Mouse (Mus musculus) cerebellum, adult 8-10 months (tissue): Measurements from ENCODE around the gene Acvr1b.

Source experiments
- DNase-seq: peaks from one replicate; pipeline ENCODE4 v3.0.0; 2022

Gene Acvr1b

DNA sequence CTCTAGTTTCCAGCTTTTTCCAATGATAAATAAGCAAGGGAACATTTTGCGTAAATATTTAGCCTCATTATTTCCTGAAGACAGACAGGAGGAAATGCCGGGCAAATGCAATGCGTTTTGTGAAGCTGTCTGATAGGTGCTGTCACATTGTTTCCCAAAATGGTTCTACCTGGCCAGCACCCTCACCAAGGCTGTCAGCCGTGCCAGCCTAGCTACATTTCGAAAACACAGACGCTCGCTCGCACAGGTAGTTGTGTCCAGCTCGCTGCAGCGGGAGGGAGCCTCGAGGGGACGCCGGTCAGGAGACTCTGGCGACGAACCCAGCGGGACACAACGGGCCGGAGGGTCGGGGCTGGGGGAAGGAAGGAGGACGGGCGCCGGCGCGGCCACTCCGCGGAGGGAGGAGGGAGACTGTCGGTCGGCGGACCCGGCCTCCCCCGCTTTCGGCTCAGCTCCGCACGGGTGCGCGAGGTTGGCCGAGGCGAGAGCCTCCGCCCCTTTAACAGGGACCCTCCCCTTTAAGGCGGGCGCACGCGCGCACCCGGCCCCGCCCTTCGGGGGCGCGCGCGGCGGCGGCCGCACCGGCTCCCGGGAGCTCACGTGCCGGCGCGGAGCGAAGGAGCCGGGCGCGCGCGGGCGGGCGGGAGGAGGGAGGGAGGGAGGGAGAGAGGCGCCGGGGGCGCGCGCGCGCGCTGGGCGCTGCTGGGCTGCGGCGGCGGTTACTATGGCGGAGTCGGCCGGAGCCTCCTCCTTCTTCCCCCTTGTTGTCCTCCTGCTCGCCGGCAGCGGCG, at the start of gene Acvr1b:
TSS of gene Acvr1b (plus strand) at position 647 of the 791 bp plus-strand sequence.
- DNase-seq, result peak; percentile 91

DNA sequence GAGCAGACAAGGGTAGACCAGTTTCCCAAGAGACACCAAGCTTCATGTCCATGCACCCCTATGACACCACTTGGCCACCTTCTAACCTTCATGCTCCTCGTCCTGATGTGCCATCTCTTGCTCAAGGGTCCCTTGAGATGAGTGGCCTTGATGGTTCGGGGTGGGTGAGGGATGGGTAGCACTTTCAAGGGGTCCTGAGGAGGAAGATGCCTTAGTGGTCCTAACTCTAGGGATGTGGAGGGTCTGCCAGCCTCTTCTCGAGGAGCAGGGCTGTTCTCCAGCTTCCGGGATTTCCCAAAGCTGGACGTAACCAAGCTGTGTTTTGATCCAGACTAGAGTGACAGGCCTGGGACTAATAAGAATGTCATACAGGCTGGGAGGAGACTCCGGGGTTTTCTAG, 48.3 kb upstream of the Acvr1b start:
- DNase-seq, result no peak

DNA sequence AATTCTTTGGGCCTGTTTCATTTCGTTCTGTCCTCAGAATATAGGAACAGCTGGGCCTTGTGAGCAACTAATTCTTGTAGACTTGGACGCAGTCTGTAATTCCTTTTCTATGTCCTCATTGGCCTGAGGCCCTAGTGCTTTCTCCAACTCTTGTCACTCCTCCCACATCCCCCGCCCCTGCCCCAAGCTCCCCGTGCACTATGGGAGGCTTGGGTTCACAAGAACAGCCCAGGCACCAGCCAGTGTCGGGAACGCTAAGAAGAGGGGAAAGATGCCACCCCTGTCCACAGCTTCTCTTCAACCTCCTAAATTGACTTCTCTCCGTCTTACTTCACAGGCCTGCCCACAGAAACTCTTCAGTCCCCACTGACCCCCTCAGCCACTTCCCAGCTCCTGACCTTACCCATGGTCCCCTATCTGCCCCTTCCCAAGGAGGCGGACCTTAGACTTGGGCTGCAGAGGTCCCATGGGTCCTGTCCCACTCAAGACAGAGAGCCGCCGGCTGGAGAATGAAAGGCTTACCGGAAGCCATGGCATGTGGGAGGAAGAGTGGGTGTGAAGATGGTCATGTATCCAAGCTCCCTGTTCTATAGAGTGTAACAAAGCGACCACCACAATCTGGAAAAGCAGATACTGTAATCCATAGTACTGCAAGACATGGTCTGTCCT, 46.9 kb upstream of the Acvr1b start:
- no peak for DNase-seq

DNA sequence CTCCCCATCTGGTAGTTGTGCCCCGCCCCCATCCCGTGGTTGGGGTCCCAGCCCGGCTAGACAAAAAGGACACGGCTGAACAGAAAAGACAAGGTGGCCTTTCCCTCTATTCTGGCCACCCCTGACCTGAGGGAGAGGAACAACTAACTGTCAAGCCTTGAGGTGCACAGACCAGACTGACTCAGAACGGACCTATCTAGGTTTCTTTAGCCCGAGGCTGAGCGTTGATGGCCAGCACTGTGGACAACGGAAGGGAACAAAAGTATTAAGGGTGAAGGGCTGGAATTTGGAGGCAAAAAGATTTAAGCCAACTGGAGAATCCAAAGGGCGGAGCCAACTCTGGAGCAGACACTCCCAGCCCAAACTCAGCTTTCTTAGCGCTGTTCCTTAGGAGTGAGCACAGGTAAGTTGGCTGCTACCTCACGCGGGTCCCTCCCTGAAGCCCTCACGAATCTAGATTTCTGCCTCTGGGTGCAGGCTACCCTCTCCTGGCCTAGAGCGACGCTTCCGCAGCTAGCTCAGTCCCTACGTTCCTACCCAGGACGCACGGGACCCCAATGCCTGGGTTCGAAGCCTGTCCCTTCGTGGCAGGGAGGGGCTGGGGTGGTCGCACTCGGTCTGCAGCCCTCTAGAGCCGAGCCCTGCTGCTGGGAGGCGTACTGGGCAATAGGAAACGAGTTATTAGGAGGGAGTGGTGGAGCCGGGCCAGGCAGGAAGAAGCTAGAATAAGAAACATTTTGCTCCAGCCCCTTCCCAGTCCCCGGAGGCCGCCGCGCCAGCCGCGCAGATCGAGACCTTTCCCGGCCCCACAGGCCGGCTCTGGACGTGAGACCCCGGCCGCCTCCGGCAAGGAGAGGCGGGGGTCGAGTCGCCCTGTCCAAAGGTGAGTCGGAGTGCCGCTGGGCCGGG, 45.4 kb upstream of the Acvr1b start, which contains the start of gene Acvrl1:
TSS of gene Acvrl1 (plus strand) at position 342 of the 909 bp plus-strand sequence.
- no peak for DNase-seq

DNA sequence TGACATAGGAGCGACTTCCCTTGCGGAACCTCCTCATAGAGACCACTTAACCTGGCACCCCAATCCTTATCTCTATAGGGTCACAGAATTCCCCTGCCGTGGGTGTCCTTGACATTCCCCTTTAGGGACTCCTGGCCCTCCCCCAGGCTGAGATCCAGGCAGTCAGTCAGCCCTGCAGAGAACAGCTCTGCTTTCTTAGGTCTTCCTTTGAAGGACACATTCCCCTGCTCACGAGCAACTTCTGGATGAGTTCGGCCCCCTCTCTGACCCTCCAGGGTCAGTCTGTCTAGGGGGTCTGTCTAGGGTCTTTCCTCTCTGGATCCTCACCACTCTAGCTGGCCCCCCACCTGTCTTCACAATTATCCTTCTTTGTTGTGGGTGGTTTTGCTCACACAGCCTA, 44.5 kb upstream of the Acvr1b start:
- no peak for DNase-seq

DNA sequence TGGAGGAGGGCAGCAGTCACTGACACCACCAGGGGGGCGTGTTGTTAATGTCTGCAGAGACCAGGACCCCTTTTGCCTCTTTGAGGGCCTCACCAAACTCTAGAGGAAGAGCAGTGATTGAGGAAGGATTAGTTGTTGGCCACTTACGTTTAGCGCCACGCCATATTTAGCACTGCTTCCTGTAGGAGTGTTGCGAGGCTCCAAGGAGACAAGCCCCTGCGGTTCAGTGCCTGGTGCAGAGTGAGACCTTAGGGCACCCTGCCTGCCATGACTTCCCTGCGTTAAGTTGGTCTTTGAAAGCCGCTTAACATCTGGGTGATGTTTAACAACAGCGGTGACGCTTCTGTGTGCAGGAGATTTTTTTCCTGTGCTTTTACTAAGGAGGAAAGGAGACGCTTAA, 42.4 kb upstream of the Acvr1b start:
- no peak for DNase-seq

DNA sequence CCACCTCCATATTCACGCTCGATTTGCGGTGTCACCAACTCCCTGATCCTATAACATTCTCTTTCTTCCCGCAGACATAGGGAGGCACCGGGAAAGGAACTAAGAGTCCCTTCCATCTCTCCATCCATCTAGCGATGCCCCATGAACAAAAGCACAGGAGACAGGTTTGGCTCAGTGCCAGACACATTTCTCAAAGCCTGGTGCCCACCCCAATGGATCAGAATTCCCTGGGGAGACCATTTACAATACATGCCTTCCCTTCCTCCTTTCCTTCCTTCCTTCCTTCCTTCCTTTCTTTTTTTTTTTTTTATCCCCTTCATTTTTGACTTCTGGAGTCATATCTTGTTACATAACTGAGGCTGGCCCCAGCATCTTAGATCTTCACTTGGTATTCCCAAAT, 41.8 kb upstream of the Acvr1b start:
- DNase-seq, result no peak

DNA sequence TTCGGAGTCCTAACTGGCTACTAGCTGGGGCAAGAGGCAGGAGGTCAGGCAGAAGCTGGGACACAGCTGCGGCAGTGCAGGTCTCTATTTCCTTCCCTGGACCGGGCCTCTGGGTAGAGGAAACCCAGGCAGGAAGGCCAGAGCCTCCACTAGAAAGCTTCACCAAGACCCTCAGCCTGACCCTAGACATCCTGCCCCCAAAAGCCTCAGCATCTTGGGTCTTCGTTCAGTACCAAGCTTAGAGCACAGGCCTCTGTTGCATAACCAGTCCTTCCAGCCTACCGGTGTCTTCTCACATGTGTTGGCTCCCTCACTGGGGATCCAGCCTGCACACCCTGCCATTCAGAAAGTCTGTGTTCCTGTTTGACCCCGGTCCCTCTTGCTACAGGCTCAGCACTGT, 41.1 kb upstream of the Acvr1b start:
- DNase-seq, result no peak

DNA sequence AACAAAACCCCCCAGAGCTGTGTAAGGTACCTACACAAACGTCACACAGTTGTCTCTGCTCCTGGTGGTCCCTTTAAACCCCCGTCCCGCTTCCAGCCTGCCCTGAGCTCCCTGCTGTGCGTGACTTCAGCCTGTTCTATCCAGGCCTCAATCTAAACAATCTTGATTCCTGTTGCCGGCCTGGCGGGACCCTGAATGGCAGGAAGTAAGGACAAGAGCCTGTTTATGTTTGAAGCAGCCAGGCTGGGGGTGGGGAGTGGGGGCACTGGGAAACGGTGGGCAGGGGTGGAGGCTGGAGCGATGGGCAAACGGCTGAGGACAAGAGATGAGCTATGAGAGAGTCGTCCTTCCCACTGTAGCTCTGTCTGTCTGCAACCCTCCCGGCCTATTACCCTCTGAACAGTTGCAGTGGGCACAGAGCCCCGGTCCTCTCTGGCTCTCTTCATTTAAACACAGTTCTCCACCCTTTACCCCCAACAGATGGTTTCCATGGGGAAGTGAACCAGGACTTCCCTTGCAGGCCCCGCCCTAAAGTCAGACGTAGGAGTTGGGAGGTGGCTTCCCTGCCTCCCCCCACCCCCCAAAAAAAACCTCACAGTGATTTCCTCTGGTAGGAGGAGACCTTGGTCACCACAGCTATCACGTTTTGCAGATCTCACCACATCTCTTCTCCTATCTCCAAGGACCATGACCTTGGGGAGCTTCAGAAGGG, 39.7 kb upstream of the Acvr1b start:
- DNase-seq, result no peak

DNA sequence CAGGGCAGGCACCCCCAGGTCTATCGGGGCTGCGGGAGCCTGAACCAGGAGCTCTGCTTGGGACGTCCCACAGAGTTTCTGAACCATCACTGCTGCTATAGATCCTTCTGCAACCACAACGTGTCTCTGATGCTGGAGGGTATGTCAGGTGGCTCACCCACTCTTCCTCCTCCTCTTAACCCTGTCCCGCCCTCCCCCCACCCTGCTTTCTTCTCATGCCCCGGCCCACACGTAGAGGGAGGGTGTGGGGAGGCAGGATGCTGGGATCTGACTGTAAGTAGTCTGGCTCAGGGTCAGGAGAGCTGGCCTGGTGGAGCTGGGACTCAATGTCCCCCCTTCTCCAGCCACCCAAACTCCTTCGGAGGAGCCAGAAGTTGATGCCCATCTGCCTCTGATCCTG, 38.5 kb upstream of the Acvr1b start:
- no peak for DNase-seq

DNA sequence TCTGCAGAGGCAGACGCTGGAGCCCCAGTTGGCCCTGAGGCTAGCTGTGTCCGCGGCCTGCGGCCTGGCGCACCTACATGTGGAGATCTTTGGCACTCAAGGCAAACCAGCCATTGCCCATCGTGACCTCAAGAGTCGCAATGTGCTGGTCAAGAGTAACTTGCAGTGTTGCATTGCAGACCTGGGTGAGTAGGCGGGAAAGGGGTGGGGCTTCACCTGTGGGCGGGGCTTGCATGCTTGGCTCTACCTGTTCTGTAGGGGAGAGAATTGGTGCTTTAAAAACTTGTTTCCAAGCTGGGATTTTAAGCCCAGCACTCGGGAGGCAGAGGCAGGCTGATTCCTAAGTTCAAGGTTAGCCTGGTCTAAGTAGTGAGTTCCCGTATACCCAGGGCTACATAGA, 36.4 kb upstream of the Acvr1b start:
- no peak for DNase-seq

DNA sequence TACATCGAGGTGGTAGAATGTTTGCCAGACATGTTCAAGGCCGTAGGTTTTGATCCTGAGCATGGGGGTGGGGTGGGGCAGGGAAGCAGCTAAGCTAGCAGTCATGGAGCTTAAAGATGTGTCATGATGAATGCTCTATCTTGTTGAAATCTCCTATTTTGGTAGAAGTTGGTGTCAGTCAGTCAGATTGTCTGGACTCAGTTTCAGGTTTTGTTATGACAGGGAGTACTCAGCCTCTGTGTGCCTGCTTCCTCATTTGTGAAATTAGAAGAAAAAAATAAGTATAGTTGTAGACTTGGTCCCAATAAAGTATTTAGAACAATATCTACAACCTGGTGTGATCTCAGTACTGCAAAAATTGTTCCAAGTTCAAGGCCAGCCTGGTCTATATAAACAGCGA, 35.2 kb upstream of the Acvr1b start:
- no peak for DNase-seq

DNA sequence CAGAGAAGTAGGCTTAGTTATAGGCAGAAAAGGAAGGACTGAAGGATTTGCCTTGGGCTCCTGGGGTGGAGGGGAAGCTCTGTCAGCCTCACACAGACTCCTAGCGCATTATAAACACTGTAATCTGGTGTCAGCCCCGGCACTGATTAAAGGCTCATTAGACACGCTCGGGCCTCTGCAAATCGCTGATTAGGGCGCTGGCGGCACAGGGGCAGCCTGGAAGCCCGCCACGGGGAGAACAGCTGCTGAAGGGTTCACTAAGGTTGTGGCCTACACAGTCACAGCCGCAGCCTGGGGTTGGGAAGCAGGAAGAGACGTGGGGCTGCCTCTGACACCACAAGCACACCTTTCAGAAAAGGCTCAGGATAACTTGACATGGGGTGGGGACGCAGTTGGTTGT, 34.0 kb upstream of the Acvr1b start:
- no peak for DNase-seq

DNA sequence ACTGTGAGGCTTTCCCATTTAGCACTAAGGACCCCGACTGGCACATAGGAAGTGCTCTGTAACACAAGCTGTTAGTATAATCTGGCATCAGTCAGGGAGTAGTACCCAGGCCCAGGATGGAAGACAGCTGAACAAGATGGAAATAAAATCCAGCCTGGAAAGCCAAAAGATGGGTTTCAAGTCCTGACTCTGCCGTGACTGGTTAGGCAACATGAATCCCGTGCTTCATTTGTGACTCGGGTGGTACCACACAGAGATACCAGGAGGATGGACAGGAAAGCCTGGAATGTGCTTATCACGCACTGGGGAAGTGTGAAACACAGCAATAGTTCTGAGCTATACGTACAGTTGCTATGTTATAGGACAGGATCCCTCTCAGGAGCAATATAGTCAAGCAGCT, 33.3 kb upstream of the Acvr1b start:
- no peak for DNase-seq

DNA sequence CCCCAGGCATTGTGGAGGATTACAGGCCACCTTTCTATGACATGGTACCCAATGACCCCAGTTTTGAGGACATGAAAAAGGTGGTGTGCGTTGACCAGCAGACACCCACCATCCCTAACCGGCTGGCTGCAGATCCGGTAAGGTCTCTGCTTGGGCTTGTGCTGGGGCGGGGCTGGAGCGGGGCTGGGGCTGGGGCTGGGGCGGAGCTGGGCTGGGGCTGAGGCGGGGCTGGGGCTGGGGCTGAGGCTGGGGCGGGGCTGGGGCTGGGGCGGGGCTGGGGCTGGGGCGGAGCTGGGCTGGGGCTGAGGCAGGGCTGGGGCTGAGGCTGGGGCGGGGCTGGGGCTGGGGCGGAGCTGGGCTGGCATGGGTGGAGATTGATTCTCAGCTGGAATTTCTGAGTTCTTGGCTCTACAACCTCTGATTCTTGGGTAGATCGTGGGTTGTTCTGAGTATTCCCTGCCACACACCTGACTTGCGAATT, 32.8 kb upstream of the Acvr1b start:
- no peak for DNase-seq

DNA sequence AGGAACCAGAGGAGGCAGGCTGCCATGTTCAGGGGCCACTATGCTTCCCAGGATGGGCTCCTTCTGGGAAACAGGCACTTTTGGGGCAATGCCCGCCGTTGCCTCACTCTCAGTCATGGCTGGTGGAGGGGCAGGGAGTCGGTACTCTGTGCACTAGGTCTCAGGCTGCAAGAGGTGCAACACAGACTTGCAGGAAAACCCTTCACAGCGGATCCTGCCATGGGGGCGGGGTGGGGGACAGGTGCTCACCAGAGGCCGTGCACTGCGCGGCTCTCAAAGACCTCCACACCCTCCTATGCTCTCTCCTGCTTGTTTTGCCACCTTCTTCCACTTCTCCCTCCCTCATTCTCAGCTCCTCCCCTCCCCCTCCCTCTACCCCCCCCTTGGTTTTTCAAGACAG, 31.2 kb upstream of the Acvr1b start:
- no peak for DNase-seq

DNA sequence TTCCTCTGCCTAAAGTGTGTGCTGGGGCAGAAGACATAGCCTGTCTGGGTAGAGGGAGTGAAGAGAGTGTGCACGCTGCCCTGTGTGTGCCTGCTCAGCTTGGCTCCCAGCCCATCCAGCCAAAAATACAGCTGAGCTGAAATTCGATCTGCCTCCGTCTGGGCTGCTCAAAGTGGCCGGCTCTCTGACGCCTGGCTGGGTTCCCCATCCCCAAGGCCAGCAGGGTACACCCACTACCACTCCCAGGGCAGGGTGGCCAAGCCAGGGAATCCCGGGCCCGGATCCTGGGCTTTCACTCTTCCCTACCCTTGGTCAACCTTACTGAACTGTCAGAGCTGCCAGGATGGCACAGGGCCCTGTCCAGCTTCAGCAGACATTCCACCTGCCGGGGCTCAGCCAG, 30.4 kb upstream of the Acvr1b start:
- no peak for DNase-seq

DNA sequence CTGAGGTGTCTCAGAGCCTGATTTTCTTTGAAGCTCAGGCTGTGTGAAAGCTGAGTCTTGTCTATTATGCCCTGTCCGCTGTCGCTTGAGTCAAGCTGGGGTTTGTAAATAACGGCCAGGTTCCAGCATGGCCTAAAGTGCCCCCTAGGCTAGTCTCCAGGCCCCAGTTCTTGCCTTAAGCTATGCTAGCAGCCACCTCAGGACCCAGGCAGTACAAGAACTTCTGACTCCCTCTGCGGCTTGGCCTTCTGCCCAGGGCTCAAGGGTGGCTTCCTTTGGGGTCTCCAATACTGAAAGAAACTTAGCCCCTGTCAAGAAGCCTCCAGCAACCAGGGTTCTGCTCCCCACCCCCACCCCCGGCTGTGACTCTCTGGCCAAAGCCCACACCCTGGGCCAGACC, 29.7 kb upstream of the Acvr1b start:
- no peak for DNase-seq

DNA sequence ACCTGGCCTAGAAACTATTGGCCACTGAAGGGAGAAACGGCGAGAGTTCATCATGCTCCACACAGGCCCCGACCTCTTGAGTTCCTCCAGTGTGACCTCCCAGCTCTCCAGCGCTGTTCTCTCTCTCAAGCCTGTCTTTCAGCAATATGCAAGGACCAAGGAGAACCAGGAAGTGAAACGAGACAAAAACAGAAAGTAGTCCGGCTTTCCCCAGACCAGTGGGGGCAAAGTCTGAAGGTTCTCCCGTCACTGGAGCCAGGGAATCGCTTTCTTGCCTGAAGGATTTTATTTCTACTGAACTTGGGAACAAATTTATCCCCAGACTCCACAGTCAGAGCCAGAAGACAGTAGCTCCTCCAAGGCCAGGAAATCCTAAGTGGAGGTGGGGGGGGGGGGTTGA, 29.1 kb upstream of the Acvr1b start:
- no peak for DNase-seq

DNA sequence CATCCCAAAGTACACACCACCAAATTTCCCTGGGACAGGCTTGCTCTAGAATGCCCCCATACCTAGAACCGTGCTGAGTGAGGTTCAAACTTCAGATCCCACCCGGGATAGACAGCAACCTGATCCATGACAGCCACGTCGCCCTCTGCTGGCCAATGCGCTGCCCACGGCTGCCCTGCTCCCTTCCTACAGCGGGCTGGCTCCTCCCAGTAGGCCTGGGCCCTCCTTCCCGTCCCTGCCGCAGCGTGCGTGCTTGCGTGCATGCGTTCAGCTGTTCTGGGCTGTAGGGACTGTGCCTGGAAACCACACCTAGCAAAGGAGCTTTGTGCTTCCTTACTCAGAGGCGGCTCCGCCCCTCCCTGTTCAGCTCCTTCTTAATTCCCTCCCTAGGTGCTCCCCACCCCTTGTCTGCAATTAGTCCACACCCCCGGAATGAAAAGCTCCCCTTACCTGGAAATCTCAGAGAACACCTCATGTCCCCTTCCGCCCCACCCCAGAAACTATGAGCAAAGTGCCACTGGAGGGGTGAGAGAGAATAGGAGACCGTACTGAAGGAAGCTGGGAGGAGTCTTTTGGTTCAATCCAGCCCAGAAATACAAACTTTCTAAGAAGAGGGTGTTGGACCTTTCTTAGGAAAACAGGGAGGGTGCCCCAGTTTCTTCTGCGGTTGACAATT, 28.3 kb upstream of the Acvr1b start:
- peak; percentile 88 for DNase-seq

DNA sequence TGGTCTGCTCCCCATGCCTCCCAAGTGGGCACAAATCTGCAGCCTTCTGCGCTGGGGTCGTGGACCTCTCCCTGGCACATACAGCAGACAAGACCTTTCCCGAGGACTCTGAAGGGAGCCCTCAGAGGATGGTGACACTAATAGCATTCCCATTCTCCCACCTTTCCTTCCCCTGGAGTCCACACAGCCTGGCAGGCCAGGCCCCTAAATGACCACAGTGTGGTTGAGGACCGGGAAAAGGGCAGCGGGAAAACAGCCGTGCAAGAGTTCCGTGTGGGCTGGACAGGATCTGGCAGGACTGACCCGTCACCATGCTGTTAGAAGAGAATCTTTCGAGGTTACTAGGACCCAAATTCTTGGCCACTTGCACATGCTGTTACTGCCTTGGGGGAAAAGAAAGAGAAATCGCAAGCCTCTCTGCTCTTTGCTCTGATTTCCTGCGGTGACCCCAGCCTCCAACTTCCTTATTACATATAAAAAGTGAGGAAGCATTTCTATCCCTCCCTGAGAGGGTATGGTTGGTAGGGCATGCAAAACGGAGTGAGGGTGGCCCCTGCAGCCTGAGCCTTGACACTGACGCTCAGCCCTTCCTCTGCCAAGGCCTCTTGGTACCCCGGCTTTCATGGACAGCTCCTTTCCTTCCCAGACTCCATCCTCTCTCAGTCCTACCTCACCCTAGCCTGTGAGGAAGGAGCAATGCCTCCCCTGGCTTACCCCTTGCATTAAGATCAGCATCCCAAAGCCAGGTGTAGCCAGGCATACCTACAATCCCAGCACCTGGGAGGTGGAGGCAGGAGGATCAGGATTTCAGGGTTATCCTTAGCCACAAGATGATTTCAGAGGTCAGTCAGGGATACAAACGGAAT, 27.5 kb upstream of the Acvr1b start:
- no peak for DNase-seq
